Mouse (Mus musculus): Measurements from ENCODE around the gene Ptprz1.
"Not testable (repeated sequence)": the region's sequence is repeated elsewhere in the genome, so short reads cannot be mapped to it uniquely, and the experiment has no call there.

Ptprz1 gene

GRCm38 (mm10) chr6:23014988-23015613 lies 139.8 kb downstream of the Ptprz1 start:
- DNase-seq = no peak

- DNase-seq = no peak
Observed at GRCm38 (mm10) chr6:23028251-23028650, 152.9 kb downstream of the Ptprz1 start.

- no peak for DNase-seq
Observed at GRCm38 (mm10) chr6:23048836-23049235, 173.5 kb downstream of the Ptprz1 start.

- no peak for DNase-seq
Observed at GRCm38 (mm10) chr6:23055734-23056133, 180.4 kb downstream of the Ptprz1 start.

GRCm38 (mm10) chr6:23076060-23076459 lies 200.8 kb downstream of the Ptprz1 start:
- DNase-seq = no peak

GRCm38 (mm10) chr6:23078273-23078672 lies 203.0 kb downstream of the Ptprz1 start:
- no peak for DNase-seq

GRCm38 (mm10) chr6:23079991-23080680 lies 204.8 kb downstream of the Ptprz1 start:
- no peak for DNase-seq

GRCm38 (mm10) chr6:23084587-23085421 lies 209.5 kb downstream of the Ptprz1 start:
- no peak for DNase-seq

GRCm38 (mm10) chr6:23089292-23089691 lies 214.0 kb downstream of the Ptprz1 start:
- not testable (repeated sequence) for DNase-seq

GRCm38 (mm10) chr6:23090346-23091055 lies 215.2 kb downstream of the Ptprz1 start:
- not testable (repeated sequence) for DNase-seq

Measured in lung, postnatal 4 days (tissue).